Mouse (Mus musculus) gastrocnemius, adult 8-10 months (tissue): ENCODE data around the gene Klf1. TPM values are rescaled to one million over a fixed set of nuclear protein-coding genes. Genes with fewer than 3 reads are reported as not detected.

Experiments used
- DNase-seq, 2 experiments: peaks; one replicate each; pipeline ENCODE4 v3.0.0; 2022; ENCODE audit warnings: low spot score in 2 of 2
- microRNA-seq: library from miRNA; unstranded; fragments of <30 nt; microRNA quantifications from one replicate; pipeline ENCODE4 v1.2.0, GENCODE M21; 2022
- total RNA-seq, 4 experiments: library from RNA; stranded (reverse); gene quantifications; 2 replicates each; pipeline ENCODE4 v1.2.4; 2022

Klf1 gene
- total RNA-seq, 4 experiments from 2014 or later = not detected

DNA sequence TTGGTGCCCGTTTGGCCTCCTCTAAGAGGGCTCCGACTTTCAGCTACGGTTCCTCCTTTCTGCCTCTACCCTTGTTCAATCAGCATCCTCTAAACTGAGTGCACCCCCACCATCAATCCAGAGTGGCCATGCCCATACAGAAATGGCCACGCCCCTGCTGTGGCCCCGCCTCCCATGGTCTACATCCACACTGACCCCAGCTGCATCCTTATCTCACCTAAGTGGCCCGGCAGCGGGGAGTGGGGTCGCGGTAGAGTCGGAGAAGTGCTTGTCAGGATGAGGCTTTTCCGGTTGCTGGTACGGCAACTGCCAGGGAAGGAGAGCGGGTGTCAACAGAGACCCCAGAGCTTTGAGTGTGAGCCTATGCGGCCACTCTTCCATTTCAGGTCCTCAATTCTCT, 33.8 kb downstream of the Klf1 start:
- DNase-seq = no peak

DNA sequence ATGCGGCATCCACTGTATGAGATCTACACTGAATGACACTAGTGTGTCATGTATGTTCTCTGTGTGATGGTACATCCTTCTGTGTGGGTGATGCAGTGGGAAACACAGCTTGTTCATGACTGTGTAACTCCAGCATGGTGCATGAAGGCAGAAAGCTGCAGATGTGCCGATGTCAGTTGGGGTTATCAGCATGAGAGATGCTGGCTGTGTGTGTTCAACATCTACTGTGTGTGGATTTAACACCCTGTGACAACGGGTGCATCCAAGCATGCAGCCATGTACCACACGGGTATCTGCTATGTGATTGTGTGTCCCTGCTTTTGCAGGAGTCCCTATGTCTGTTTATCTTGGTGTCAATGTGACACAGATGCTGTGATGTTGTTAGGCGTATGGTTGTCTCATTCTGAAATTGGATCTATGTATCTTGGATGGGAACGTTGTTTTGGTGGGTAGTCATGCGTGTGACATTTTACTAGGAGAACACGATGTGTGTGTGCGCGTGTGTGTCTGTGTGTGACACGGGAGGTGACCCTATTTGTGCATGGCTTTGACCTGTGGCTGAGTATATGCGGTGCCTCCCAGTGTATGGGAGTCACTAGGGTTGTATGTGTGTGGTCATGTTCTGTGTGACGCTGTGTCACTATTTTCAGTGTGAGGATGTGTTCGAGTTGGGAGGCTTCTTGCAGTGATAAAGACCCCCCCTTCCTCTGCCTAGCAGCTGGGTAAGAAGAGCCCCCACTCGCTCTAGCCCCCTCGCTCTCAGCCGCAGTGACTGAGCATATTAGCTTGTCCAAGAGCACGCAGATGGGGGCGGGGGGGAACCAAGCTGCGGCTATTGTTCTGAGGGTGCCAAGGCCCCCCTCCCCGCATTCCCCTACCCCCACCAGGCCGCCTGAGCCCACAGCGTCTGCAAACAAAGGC, 34.6 kb downstream of the Klf1 start:
- DNase-seq = no peak

DNA sequence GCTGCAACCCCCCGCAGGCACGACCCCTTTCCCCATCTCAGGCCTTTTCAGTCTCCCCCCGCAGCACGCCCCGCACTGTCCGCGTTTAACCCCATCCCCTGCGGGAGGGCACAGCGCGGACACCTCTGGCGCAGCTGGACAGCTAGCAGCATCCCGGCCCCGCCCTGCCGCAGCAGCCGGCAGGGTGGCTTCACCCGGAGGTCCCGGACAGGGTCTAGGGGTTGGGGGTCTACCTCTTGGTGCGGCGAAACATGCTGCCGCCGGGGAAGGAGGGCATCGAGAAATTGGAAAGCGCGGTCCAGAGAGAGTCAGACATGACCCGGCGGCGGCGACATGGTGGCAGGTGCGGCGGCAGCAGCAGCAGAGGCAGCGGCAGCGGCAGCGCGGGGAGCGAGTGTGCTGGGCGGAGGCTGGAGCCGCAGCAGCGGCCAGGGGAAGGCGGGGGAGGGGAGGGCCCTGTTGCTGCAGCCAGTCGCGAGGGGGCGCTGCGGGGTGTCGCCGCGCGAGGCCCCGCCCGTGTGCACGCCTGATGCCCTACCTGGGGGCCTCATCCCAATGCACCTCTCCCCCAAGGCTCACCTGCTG, 35.3 kb downstream of the Klf1 start, which contains the start of gene Mast1:
TSS of gene Mast1 (minus strand) at position 398 of the 585 bp plus-strand sequence.
- no peak for DNase-seq

- DNase-seq = no peak
These were observed 36.1 kb downstream of the Klf1 start for GRCm38 (mm10) chr8:84937620-84938485.

DNA sequence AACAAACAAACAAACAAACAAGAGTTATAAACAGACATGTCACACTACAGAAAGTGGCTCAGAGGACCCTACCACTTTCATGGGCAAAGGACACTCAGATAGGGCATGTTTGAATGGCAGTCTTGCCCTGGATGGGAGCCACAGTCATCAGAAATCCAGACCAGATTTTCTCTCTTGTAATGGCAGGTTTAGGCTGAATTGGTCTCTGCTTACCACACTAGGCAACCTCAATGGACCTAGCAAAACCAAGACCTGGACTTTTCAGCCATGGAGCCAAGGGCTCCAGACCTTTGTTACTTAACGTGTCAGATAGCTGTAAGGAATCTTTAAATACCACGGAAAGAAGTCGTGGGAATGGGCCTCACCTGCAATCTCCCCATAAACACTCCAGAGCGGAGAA, 42.0 kb downstream of the Klf1 start:
- no peak for DNase-seq

GRCm38 (mm10) chr8:84944478-84945160, 42.9 kb downstream of the Klf1 start:
- DNase-seq = no peak

DNA sequence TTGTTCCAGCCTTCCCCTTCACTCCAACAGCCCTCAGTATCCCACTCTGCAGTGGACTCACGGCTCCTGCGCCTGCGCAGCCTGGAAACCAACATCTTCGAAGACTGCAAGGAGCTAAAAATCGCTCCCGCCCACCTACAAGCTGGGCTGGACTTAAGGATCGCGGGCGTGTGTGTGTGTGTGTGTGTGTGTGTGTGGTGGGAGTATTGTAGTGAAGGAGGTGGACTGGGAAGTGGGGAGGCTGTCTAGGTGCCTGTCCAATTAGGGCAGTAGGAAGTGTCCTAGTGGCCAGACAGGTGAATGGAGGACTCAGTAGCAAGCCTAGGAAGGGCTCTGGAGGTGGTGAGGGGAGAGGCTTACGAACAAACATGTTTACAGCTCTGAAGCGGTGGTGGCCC, 43.5 kb downstream of the Klf1 start:
- DNase-seq = no peak

DNA sequence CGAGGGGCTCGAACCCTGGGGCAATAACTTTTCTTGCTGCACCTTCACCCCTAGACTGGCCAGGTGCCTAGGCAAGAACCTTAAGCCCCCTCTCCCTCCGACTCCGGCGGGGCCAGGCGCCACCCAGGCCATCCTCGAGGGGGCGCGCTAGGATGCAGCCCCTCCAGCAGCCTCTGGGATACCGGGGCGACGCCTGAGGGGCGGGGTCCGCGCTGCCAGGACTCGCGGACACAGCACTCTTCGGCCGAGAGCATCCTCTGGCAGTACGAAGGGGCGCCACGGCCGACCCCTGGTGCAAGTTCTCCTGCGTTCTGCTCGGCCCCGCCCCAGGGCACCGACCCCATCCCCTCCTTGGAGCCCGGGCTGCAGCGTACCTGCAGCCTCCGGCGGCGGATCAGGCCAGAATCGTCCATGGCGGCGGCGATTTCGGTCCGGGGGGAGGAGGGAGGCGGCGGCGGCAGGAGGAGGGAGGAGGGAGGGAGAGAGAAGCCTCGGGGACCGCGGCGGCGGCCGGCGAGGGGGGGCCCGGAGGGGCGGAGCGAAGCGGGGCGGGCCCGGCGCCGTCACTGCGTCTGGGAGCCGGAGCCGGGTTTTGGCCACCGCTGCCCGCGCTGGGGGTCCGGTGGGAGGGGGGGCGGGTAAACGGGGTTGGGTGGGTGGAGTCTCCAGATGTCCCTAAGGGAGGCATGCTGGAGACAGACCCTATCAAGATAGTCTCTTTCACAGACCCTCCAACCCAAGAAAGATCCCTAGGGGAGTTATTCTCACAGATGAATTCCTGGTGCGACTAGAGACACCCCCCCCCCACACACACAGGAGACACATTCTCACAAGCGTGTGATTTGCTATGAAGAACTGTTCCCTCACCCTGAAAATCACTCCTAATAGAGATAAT, 44.2 kb downstream of the Klf1 start:
- no peak for DNase-seq

DNA sequence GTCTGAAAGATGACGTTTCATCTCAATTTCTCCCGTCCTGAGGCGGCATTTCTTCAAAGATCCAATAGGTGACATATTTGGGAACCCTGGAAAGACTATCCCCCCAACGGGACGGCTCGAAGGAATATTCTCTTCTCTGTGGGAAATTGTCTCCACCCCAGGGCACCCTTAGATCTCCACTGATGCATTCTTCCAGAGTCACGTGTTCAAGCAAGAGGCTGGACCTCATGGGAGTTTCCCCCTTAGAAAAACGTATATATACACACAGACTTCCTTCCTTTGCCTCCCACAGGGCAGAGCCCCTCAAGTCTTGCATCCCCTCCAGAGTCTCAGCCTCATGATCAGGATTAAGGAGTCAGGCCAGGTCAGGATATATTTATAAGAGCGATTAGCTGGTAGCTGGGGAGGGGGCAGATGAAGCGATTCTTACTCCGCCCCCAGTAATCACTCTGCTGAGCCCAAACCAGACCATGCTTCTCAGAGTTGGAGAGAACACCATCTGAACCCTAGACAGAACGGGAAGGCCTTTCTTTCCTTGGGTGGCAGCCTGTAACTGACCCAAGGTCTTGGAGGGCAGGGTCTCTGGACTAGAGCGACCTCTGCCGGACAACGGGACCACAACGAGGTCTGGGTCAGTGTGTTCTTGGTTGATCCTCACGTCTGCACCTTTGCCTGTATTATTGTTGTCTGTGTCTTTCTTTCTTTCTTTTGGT, 45.0 kb downstream of the Klf1 start, which contains the start of gene Rtbdn:
TSS of gene Rtbdn (plus strand) at position 464 of the 713 bp plus-strand sequence.
- DNase-seq = no peak

GRCm38 (mm10) chr8:84947241-84947545, 45.5 kb downstream of the Klf1 start:
- DNase-seq = no peak

DNA sequence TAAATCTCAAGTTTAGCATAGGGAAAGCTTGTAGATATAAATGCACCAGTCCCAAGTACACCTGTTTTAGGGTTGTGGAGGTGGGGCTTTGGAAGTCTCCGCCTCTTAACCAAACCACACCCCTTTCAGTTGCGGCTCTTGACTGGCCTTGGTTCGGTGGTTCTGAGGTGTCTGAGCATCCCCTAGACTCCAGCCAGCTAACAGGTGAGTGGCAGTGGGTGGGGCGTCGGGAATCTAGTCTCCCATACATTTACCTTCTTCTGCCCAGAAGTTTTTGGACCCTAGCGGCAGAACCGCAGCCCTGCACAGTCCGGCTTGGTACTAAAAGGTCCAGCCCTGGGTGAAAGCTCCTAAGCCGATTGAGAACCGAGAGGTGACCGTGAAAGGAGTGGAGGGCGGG, 48.0 kb downstream of the Klf1 start:
- DNase-seq = no peak

DNA sequence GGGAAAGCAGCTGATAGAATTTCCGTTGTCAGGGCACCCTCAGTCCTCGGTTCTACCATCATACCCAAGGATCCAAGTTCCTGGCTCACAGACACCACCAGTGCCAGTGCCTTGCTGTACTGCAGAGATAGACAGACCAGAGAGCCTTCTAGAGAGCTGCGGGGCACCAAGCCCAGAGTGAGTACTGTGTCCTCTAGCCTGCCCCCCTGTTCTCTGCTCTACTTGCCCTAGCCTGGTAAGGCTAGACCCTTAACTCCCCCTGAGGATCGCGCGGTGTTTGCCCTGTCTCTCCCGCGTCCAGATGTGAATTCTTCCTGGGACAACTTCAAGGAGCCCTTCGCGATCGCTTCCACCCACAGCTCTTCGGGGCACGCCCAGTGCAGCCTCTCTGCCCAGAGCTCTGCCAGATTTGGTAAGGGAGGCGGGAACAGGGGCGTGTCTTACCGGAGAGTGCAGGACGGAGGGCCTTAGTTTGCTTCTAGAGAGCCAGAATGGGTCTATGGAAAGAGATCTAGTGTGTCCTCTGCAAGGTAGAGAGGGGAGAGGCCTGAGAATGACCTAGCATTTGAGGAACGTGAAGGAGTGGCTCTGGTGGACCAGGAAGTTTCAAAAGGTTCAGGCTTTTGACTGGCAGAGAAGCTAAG, 51.0 kb downstream of the Klf1 start:
- DNase-seq = no peak

Small RNA genes within 50 kb of the gene (microRNA-seq; reads per million reads assigned to microRNA genes)
- not detected for gene Gm24197
- not detected for gene Mir7069

Other genes with a start within 250 kb of the Klf1 start
- gene Ier2, start 239.1 kb upstream of the Klf1 start, total RNA-seq = 1 to 10 TPM; 4.3 to 5.1 (median 4.5) TPM
- 10 to 100 TPM; 44.9 to 73.7 (median 53.5) TPM for gene Trmt1, start 215.6 kb upstream of the Klf1 start, total RNA-seq
- 10 to 100 TPM; 17.6 to 26.4 (median 20.7) TPM for gene Nacc1, start 214.1 kb upstream of the Klf1 start, total RNA-seq
- 1 to 10 TPM in 1 of 4 experiments, under 1 TPM in 3; 0.51 to 1.8 (median 0.57) TPM for gene Lyl1, start 200.5 kb upstream of the Klf1 start, total RNA-seq
- under 1 TPM in 3 of 4 experiments, not detected in 1; 0.43 to 0.56 (median 0.48) TPM for gene G430095P16Rik, start 178.9 kb upstream of the Klf1 start, total RNA-seq
- 100 to 1,000 TPM; 507 to 604 (median 532) TPM for gene Nfix, start 101.6 kb upstream of the Klf1 start, total RNA-seq
- gene Dand5, start 79.1 kb upstream of the Klf1 start, total RNA-seq = 10 to 100 TPM in 3 of 4 experiments, 1 to 10 TPM in 1; 7.8 to 12.9 (median 12.2) TPM
- 10 to 100 TPM; 18.6 to 23.2 (median 20.8) TPM for gene Gadd45gip1, start 70.4 kb upstream of the Klf1 start, total RNA-seq
- gene Rad23a, start 61.3 kb upstream of the Klf1 start, total RNA-seq = 100 to 1,000 TPM; 168 to 185 (median 180) TPM
- 100 to 1,000 TPM; 148 to 197 (median 154) TPM for gene Calr, start 55.0 kb upstream of the Klf1 start, total RNA-seq
- gene Farsa, start 44.9 kb upstream of the Klf1 start, total RNA-seq = 10 to 100 TPM; 19.2 to 28.8 (median 24.5) TPM
- 1 to 10 TPM in 2 of 4 experiments, under 1 TPM in 2; 0.82 to 2.5 (median 1.5) TPM for gene Syce2, start 29.8 kb upstream of the Klf1 start, total RNA-seq
- gene Gcdh, start 8.0 kb upstream of the Klf1 start, total RNA-seq = 10 to 100 TPM; 29.4 to 43.6 (median 36.2) TPM
- gene Dnase2a, start 6.6 kb downstream of the Klf1 start, total RNA-seq = 1 to 10 TPM; 3.7 to 8.0 (median 6.1) TPM
- under 1 TPM in 1 of 4 experiments, not detected in 3; 0.07 TPM for gene Mast1, start 35.4 kb downstream of the Klf1 start, total RNA-seq
- gene Rtbdn, start 45.1 kb downstream of the Klf1 start, total RNA-seq = not detected
- 1 to 10 TPM in 1 of 4 experiments, not detected in 3; 1.1 TPM for gene Gm49661, start 67.5 kb downstream of the Klf1 start, total RNA-seq
- gene Prdx2, start 67.7 kb downstream of the Klf1 start, total RNA-seq = 100 to 1,000 TPM; 173 to 193 (median 187) TPM
- 10 to 100 TPM; 20.4 to 26.5 (median 23.9) TPM for gene Rnaseh2a, start 67.8 kb downstream of the Klf1 start, total RNA-seq
- gene Junb, start 76.8 kb downstream of the Klf1 start, total RNA-seq = 1 to 10 TPM; 5.9 to 9.6 (median 7.5) TPM
- 1 to 10 TPM; 2.0 to 3.1 (median 2.6) TPM for gene Hook2, start 88.7 kb downstream of the Klf1 start, total RNA-seq
- not detected for gene Best2, start 112.6 kb downstream of the Klf1 start, total RNA-seq
- gene Asna1, start 123.4 kb downstream of the Klf1 start, total RNA-seq = 10 to 100 TPM; 57.1 to 67.3 (median 58.8) TPM
- 10 to 100 TPM; 57.5 to 74.2 (median 66.1) TPM for gene Trir, start 124.9 kb downstream of the Klf1 start, total RNA-seq
- gene Tnpo2, start 135.0 kb downstream of the Klf1 start, total RNA-seq = 10 to 100 TPM; 28.3 to 38.4 (median 32.6) TPM
- gene Fbxw9, start 158.1 kb downstream of the Klf1 start, total RNA-seq = 1 to 10 TPM; 1.4 to 2.5 (median 1.8) TPM
- not detected for gene Gm5741, start 166.1 kb downstream of the Klf1 start, total RNA-seq
- gene Dhps, start 169.8 kb downstream of the Klf1 start, total RNA-seq = 10 to 100 TPM; 34.1 to 38.9 (median 36.0) TPM
- 10 to 100 TPM; 40.7 to 49.9 (median 46.3) TPM for gene Wdr83os, start 178.8 kb downstream of the Klf1 start, total RNA-seq
- 10 to 100 TPM; 15.4 to 20.4 (median 16.0) TPM for gene Wdr83, start 179.4 kb downstream of the Klf1 start, total RNA-seq
- 1 to 10 TPM; 6.4 to 9.8 (median 8.1) TPM for gene Man2b1, start 181.3 kb downstream of the Klf1 start, total RNA-seq
- 1 to 10 TPM in 2 of 4 experiments, under 1 TPM in 2; 0.51 to 1.4 (median 0.90) TPM for gene Zfp791, start 221.2 kb downstream of the Klf1 start, total RNA-seq
- not detected for gene Cks1brt, start 250.0 kb downstream of the Klf1 start, total RNA-seq